Mouse (Mus musculus) megakaryocyte, adult 5-6 weeks (primary cell): Measurements from ENCODE around the gene Gm21671. TPM values are rescaled to one million over a fixed set of nuclear protein-coding genes. Genes with fewer than 3 reads are reported as not detected.
"Not testable (repeated sequence)": the region's sequence is repeated elsewhere in the genome, so short reads cannot be mapped to it uniquely, and the experiment has no call there.

Source experiments
- ATAC-seq: 2 replicates; pipeline ENCODE4 v1.8.0; 2016; ENCODE audit warnings: mild to moderate bottlenecking, inconsistent platforms; ENCODE audit not compliant: poor library complexity, severe bottlenecking
- total RNA-seq, 2 experiments: library from RNA; stranded (forward) in 1 of 2; stranded (reverse) in 1 of 2; fragments of 153-499, 151-499 nt in 1 of 2; fragments of 221-1000, 200-1000 nt in 1 of 2; gene quantifications; 2 replicates each; pipeline versions ENCODE4 v1.2.3 to v1.2.4; 2015 to 2017

Gm21671 gene
- total RNA-seq (2015): not detected in 2 replicates
- not detected in 2 replicates for total RNA-seq (2017)

- not testable (repeated sequence) for ATAC-seq
These were observed at the start of gene Gm21671 for GRCm38 (mm10) chr5:25954317-25954716. Gm21671 (minus strand) TSS chr5:25954417.

DNA sequence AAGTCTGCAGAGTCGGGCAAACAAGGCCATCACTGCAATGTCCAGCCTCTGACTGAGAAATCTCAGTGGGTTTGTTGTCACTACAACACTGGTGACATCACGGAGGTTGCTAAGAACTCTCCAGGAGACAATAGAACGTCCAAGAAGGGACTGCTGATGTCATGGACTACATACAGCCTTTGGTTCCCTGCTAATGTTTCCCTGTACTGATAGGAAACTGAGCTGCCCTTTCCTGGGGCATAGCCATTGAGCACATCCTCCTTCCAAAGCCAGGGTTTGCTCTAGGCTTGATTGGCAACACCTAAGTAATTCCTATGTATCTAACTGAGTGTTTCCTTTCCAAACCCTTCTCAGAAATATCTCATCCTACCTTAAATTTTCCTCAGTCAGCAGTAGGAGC lies 34.3 kb upstream of the Gm21671 start, which contains the start of gene Gm21698:
TSS of gene Gm21698 (minus strand) at position 101 of the 400 bp plus-strand sequence.
- ATAC-seq: not testable (repeated sequence)

GRCm38 (mm10) chr5:25972563-25972962 lies 18.3 kb upstream of the Gm21671 start, which contains the start of gene Gm21680:
Gm21680 (minus strand) TSS chr5:25972663.
- ATAC-seq: not testable (repeated sequence)

DNA sequence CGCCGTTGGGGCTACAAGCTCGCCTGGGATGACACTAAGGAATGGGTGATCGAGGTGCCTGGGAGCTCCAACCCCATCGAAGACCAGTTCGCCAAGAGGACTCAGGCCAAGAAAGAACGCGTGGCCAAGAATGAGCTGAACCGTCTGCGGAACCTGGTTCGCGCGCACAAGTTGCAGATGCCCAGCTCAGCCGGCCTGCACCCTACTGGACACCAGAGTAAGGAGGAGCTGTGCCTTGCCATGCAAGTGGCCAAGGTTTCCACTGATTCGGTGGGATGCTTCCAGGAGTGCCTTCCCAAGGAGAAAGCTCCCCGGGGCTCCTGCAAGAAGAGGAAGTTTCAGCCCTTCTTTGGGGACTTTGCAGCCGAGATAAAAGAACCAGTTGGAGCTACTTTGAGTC lies 2.8 kb upstream of the Gm21671 start:
- not testable (repeated sequence) for ATAC-seq

DNA sequence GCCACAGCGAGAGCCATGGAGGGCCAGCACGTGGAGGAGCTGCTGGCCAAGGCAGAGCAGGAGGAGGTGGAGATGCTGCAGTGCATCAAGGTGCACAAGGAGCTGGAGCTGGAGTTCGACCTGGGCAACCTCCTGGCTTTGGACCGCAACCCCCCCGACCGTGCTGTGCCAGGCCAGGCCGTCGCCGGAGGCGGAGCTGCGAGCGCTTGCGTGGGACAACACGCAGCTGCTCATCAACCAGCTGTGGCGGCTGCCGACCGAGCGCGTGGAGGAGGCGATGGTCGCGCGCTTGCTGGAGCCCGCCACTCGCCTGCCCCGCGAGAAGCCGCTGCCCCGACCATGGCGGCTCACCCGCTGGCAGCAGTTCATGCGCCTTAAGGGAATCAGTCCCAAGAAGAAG lies 2.4 kb upstream of the Gm21671 start:
- ATAC-seq: not testable (repeated sequence)

DNA sequence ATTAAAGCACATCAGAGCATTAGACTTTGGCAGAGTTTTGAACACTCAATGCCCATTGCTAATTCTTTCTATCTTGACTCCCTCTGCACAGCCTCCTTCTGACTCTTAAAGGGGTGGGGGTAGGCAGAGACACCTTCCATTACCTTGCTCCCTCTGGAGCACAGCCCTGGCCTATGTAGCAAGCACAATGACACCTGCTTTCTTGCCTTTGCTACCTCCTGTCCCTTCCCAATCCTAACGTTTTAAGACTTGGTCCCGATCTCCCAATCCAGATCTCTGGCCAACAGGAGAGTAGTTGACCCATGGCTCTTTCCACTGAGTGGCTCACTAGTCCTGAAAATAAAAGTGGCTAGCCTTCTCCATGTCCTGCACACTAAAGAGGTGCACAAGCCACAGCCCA lies 8.8 kb downstream of the Gm21671 start:
- ATAC-seq: not testable (repeated sequence)

DNA sequence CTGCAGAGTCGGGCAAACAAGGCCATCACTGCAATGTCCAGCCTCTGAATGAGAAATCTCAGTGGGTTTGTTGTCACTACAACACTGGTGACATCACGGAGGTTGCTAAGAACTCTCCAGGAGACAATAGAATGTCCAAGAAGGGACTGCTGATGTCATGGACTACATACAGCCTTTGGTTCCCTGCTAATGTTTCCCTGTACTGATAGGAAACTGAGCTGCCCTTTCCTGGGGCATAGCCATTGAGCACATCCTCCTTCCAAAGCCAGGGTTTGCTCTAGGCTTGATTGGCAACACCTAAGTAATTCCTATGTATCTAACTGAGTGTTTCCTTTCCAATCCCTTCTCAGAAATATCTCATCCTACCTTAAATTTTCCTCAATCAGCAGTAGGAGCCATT lies 11.9 kb downstream of the Gm21671 start, which contains the start of gene Gm21663:
TSS of gene Gm21663 (minus strand) at position 101 of the 400 bp plus-strand sequence.
- ATAC-seq: not testable (repeated sequence)

Other genes with a start within 250 kb of the Gm21671 start
- gene Xrcc2, start 248.6 kb downstream of the Gm21671 start, total RNA-seq (2015): 6.6 and 8.1 TPM in 2 replicates
- gene Xrcc2, start 248.6 kb downstream of the Gm21671 start, total RNA-seq (2017): 6.8 and 8.2 TPM in 2 replicates
- gene Actr3b, start 194.4 kb downstream of the Gm21671 start, total RNA-seq (2015): 0.07 TPM in 1 of 2 replicates, not detected in the other
- gene Actr3b, start 194.4 kb downstream of the Gm21671 start, total RNA-seq (2017): not detected in 2 replicates
- not detected in 2 replicates for gene Gm21663, start 12.0 kb downstream of the Gm21671 start, total RNA-seq (2015)
- gene Gm21663, start 12.0 kb downstream of the Gm21671 start, total RNA-seq (2017): not detected in 2 replicates
- gene Gm21680, start 18.2 kb upstream of the Gm21671 start, total RNA-seq (2015): not detected in 2 replicates
- gene Gm21680, start 18.2 kb upstream of the Gm21671 start, total RNA-seq (2017): not detected in 2 replicates
- gene Gm21698, start 34.2 kb upstream of the Gm21671 start, total RNA-seq (2015): not detected in 2 replicates
- gene Gm21698, start 34.2 kb upstream of the Gm21671 start, total RNA-seq (2017): not detected in 2 replicates
- not detected in 2 replicates for gene Gm1979, start 50.4 kb upstream of the Gm21671 start, total RNA-seq (2015)
- gene Gm1979, start 50.4 kb upstream of the Gm21671 start, total RNA-seq (2017): not detected in 2 replicates
- gene Gm5862, start 68.5 kb upstream of the Gm21671 start, total RNA-seq (2015): not detected in 2 replicates
- gene Gm5862, start 68.5 kb upstream of the Gm21671 start, total RNA-seq (2017): not detected in 2 replicates
- gene Speer4a, start 85.1 kb upstream of the Gm21671 start, total RNA-seq (2015): 0.27 TPM in 1 of 2 replicates, not detected in the other
- not detected in 2 replicates for gene Speer4a, start 85.1 kb upstream of the Gm21671 start, total RNA-seq (2017)
- not detected in 2 replicates for gene Gm7347, start 104.2 kb upstream of the Gm21671 start, total RNA-seq (2015)
- gene Gm7347, start 104.2 kb upstream of the Gm21671 start, total RNA-seq (2017): not detected in 2 replicates
- not detected in 2 replicates for gene Gm10471, start 134.9 kb upstream of the Gm21671 start, total RNA-seq (2015)
- gene Gm10471, start 134.9 kb upstream of the Gm21671 start, total RNA-seq (2017): not detected in 2 replicates
- gene 5031410I06Rik, start 150.9 kb upstream of the Gm21671 start, total RNA-seq (2015): not detected in 2 replicates
- not detected in 2 replicates for gene 5031410I06Rik, start 150.9 kb upstream of the Gm21671 start, total RNA-seq (2017)
- not detected in 2 replicates for gene Gm10220, start 167.0 kb upstream of the Gm21671 start, total RNA-seq (2015)
- not detected in 2 replicates for gene Gm10220, start 167.0 kb upstream of the Gm21671 start, total RNA-seq (2017)